Mouse (Mus musculus) brain, adult 2 months (tissue): ENCODE data around the gene Itgae.

ENCODE experiments used
- DNase-seq: peaks from one replicate; pipeline ENCODE4 v3.0.0; 2011; ENCODE audit warnings: low read depth, low spot score

The Itgae gene

GRCm38 (mm10) chr11:73146026-73146974 is 55.9 kb downstream of the Itgae start:
- DNase-seq: no peak

GRCm38 (mm10) chr11:73146975-73147365 is 56.6 kb downstream of the Itgae start:
- no peak for DNase-seq

GRCm38 (mm10) chr11:73148209-73148608 is 57.8 kb downstream of the Itgae start:
- DNase-seq: no peak

GRCm38 (mm10) chr11:73155071-73155470 is 64.7 kb downstream of the Itgae start:
- DNase-seq: peak; percentile 37

GRCm38 (mm10) chr11:73159957-73160810 is 69.8 kb downstream of the Itgae start, which contains the start of gene P2rx5:
Gene P2rx5 (plus strand): TSS chr11:73160421.
- DNase-seq: peak; percentile 50

GRCm38 (mm10) chr11:73160811-73161200 is 70.4 kb downstream of the Itgae start:
- no peak for DNase-seq

GRCm38 (mm10) chr11:73161616-73162015 is 71.2 kb downstream of the Itgae start:
- no peak for DNase-seq

GRCm38 (mm10) chr11:73162284-73162683 is 71.9 kb downstream of the Itgae start:
- no peak for DNase-seq

GRCm38 (mm10) chr11:73168071-73168470 is 77.7 kb downstream of the Itgae start:
- DNase-seq: no peak

GRCm38 (mm10) chr11:73168576-73168975 is 78.2 kb downstream of the Itgae start:
- DNase-seq: no peak

- peak; percentile 76 for DNase-seq
Measured at GRCm38 (mm10) chr11:73169231-73169630, 78.8 kb downstream of the Itgae start.

- DNase-seq: peak; percentile 25
Measured at GRCm38 (mm10) chr11:73172186-73172585, 81.8 kb downstream of the Itgae start.

GRCm38 (mm10) chr11:73175612-73176011 is 85.2 kb downstream of the Itgae start:
- no peak for DNase-seq

- no peak for DNase-seq
Measured at GRCm38 (mm10) chr11:73176186-73176585, 85.8 kb downstream of the Itgae start.

GRCm38 (mm10) chr11:73176608-73177508 is 86.5 kb downstream of the Itgae start, which contains the start of the genes Emc6 and Tax1bp3:
Gene Emc6 (minus strand): TSS chr11:73177037.
Gene Tax1bp3 (plus strand): TSS chr11:73177083.
- DNase-seq: peak; percentile 100

- no peak for DNase-seq
Measured at GRCm38 (mm10) chr11:73177509-73177875, 87.1 kb downstream of the Itgae start.

GRCm38 (mm10) chr11:73177895-73178294 is 87.5 kb downstream of the Itgae start:
- DNase-seq: peak; percentile 6

- no peak for DNase-seq
Measured at GRCm38 (mm10) chr11:73185872-73186615, 95.7 kb downstream of the Itgae start.

- no peak for DNase-seq
Measured at GRCm38 (mm10) chr11:73187231-73187630, 96.8 kb downstream of the Itgae start.

- peak; percentile 91 for DNase-seq
Measured at GRCm38 (mm10) chr11:73193047-73193446, 102.7 kb downstream of the Itgae start.
